Mouse (Mus musculus): ENCODE results near the gene Mrc1.

Gene Mrc1

GRCm38 (mm10) chr2:14228495-14228894, 697 bp upstream of the Mrc1 start:
- DNase-seq (ENCODE audit: low read depth, low spot score), result no peak
- Histone ChIP-seq H3K27me3 (ENCODE audit: control insufficient read depth, insufficient read depth, low read length, poor library complexity, severe bottlenecking) (no peaks in the 10 kb centered on the region), H3K36me3 (ENCODE audit: control insufficient read depth, insufficient read depth, low read length, poor library complexity, severe bottlenecking) (no peaks in the 10 kb centered on the region)

- DNase-seq (ENCODE audit: low read depth, low spot score), result no peak
- no peaks in the 10 kb centered on the region for H3K27me3 ChIP-seq (ENCODE audit: control insufficient read depth, insufficient read depth, low read length, poor library complexity, severe bottlenecking)
- H3K36me3 ChIP-seq (ENCODE audit: control insufficient read depth, insufficient read depth, low read length, poor library complexity, severe bottlenecking), result no peaks in the 10 kb centered on the region
Observed at GRCm38 (mm10) chr2:14229979-14230378, 787 bp downstream of the Mrc1 start.

- no peak for DNase-seq (ENCODE audit: low read depth, low spot score)
- Histone ChIP-seq H3K27me3 (ENCODE audit: control insufficient read depth, insufficient read depth, low read length, poor library complexity, severe bottlenecking) (no peaks in the 10 kb centered on the region), H3K36me3 (ENCODE audit: control insufficient read depth, insufficient read depth, low read length, poor library complexity, severe bottlenecking) (no peaks in the 10 kb centered on the region)
Observed at GRCm38 (mm10) chr2:14232897-14233296, 3.7 kb downstream of the Mrc1 start.

GRCm38 (mm10) chr2:14233983-14234382, 4.8 kb downstream of the Mrc1 start:
- no peak for DNase-seq (ENCODE audit: low read depth, low spot score)
- Histone ChIP-seq H3K36me3 (ENCODE audit: control insufficient read depth, insufficient read depth, low read length, poor library complexity, severe bottlenecking) (no peaks in the 10 kb centered on the region), H3K27me3 (ENCODE audit: control insufficient read depth, insufficient read depth, low read length, poor library complexity, severe bottlenecking) (no peaks in the 10 kb centered on the region)

- DNase-seq (ENCODE audit: low read depth, low spot score), result no peak
- H3K36me3 ChIP-seq (ENCODE audit: control insufficient read depth, insufficient read depth, low read length, poor library complexity, severe bottlenecking), result no peaks in the 10 kb centered on the region
- H3K27me3 ChIP-seq (ENCODE audit: control insufficient read depth, insufficient read depth, low read length, poor library complexity, severe bottlenecking), result no peaks in the 10 kb centered on the region
Observed at GRCm38 (mm10) chr2:14235319-14235718, 6.1 kb downstream of the Mrc1 start.

- no peaks in the 10 kb centered on the region for H3K36me3 ChIP-seq (ENCODE audit: control insufficient read depth, insufficient read depth, low read length, poor library complexity, severe bottlenecking)
- no peak for DNase-seq (ENCODE audit: low read depth, low spot score)
Observed at GRCm38 (mm10) chr2:14236920-14237319, 7.7 kb downstream of the Mrc1 start.

GRCm38 (mm10) chr2:14237723-14238122, 8.5 kb downstream of the Mrc1 start:
- DNase-seq (ENCODE audit: low read depth, low spot score), result no peak
- Histone ChIP-seq H3K36me3 (ENCODE audit: control insufficient read depth, insufficient read depth, low read length, poor library complexity, severe bottlenecking) (no peaks in the 10 kb centered on the region), H3K27me3 (ENCODE audit: control insufficient read depth, insufficient read depth, low read length, poor library complexity, severe bottlenecking) (no peaks in the 10 kb centered on the region)

More at GRCm38 (mm10) chr2:14236920-14237319, 7.7 kb downstream of the Mrc1 start:
- H3K27me3 ChIP-seq (ENCODE audit: control insufficient read depth, insufficient read depth, low read length, poor library complexity, severe bottlenecking), result no peaks in the 10 kb centered on the region

GRCm38 (mm10) chr2:14239151-14239550, 10.0 kb downstream of the Mrc1 start:
- Histone ChIP-seq H3K27me3 (ENCODE audit: control insufficient read depth, insufficient read depth, low read length, poor library complexity, severe bottlenecking) (no peaks in the 10 kb centered on the region), H3K36me3 (ENCODE audit: control insufficient read depth, insufficient read depth, low read length, poor library complexity, severe bottlenecking) (no peaks in the 10 kb centered on the region)
- no peak for DNase-seq (ENCODE audit: low read depth, low spot score)

- no peaks in the 10 kb centered on the region for H3K27me3 ChIP-seq (ENCODE audit: control insufficient read depth, insufficient read depth, low read length, poor library complexity, severe bottlenecking)
- H3K36me3 ChIP-seq (ENCODE audit: control insufficient read depth, insufficient read depth, low read length, poor library complexity, severe bottlenecking), result no peaks in the 10 kb centered on the region
- DNase-seq (ENCODE audit: low read depth, low spot score), result peak; percentile 55
Observed at GRCm38 (mm10) chr2:14244157-14244556, 15.0 kb downstream of the Mrc1 start.

- H3K36me3 ChIP-seq (ENCODE audit: control insufficient read depth, insufficient read depth, low read length, poor library complexity, severe bottlenecking), result no peaks in the 10 kb centered on the region
- no peaks in the 10 kb centered on the region for H3K27me3 ChIP-seq (ENCODE audit: control insufficient read depth, insufficient read depth, low read length, poor library complexity, severe bottlenecking)
- DNase-seq (ENCODE audit: low read depth, low spot score), result peak; percentile 70
Observed at GRCm38 (mm10) chr2:14244668-14245067, 15.5 kb downstream of the Mrc1 start.

GRCm38 (mm10) chr2:14249839-14250564, 20.8 kb downstream of the Mrc1 start:
- Histone ChIP-seq H3K36me3 (ENCODE audit: control insufficient read depth, insufficient read depth, low read length, poor library complexity, severe bottlenecking) (no peaks in the 10 kb centered on the region), H3K27me3 (ENCODE audit: control insufficient read depth, insufficient read depth, low read length, poor library complexity, severe bottlenecking) (no peaks in the 10 kb centered on the region)
- peak; percentile 81 for DNase-seq (ENCODE audit: low read depth, low spot score)

- H3K27me3 ChIP-seq (ENCODE audit: control insufficient read depth, insufficient read depth, low read length, poor library complexity, severe bottlenecking), result no peaks in the 10 kb centered on the region
- peak; percentile 33 for DNase-seq (ENCODE audit: low read depth, low spot score)
- H3K36me3 ChIP-seq (ENCODE audit: control insufficient read depth, insufficient read depth, low read length, poor library complexity, severe bottlenecking), result no peaks in the 10 kb centered on the region
Observed at GRCm38 (mm10) chr2:14251938-14252337, 22.7 kb downstream of the Mrc1 start.

- H3K27me3 ChIP-seq (ENCODE audit: control insufficient read depth, insufficient read depth, low read length, poor library complexity, severe bottlenecking), result no peaks in the 10 kb centered on the region
- no peak for DNase-seq (ENCODE audit: low read depth, low spot score)
- H3K36me3 ChIP-seq (ENCODE audit: control insufficient read depth, insufficient read depth, low read length, poor library complexity, severe bottlenecking), result no peaks in the 10 kb centered on the region
Observed at GRCm38 (mm10) chr2:14258345-14258850, 29.2 kb downstream of the Mrc1 start.

GRCm38 (mm10) chr2:14262090-14262489, 32.9 kb downstream of the Mrc1 start:
- no peaks in the 10 kb centered on the region for H3K36me3 ChIP-seq (ENCODE audit: control insufficient read depth, insufficient read depth, low read length, poor library complexity, severe bottlenecking)
- DNase-seq (ENCODE audit: low read depth, low spot score), result no peak
- no peaks in the 10 kb centered on the region for H3K27me3 ChIP-seq (ENCODE audit: control insufficient read depth, insufficient read depth, low read length, poor library complexity, severe bottlenecking)

GRCm38 (mm10) chr2:14269160-14269559, 40.0 kb downstream of the Mrc1 start:
- no peaks in the 10 kb centered on the region for H3K36me3 ChIP-seq (ENCODE audit: control insufficient read depth, insufficient read depth, low read length, poor library complexity, severe bottlenecking)
- no peaks in the 10 kb centered on the region for H3K27me3 ChIP-seq (ENCODE audit: control insufficient read depth, insufficient read depth, low read length, poor library complexity, severe bottlenecking)
- DNase-seq (ENCODE audit: low read depth, low spot score), result no peak

- DNase-seq (ENCODE audit: low read depth, low spot score), result peak; percentile 27
- Histone ChIP-seq H3K27me3 (ENCODE audit: control insufficient read depth, insufficient read depth, low read length, poor library complexity, severe bottlenecking) (no peaks in the 10 kb centered on the region), H3K36me3 (ENCODE audit: control insufficient read depth, insufficient read depth, low read length, poor library complexity, severe bottlenecking) (no peaks in the 10 kb centered on the region)
Observed at GRCm38 (mm10) chr2:14272088-14272487, 42.9 kb downstream of the Mrc1 start.
